Mouse (Mus musculus): ENCODE measurements around the gene Cpeb3. TPM values are rescaled to one million over a fixed set of nuclear protein-coding genes. Genes with fewer than 3 reads are reported as not detected.
"Not testable (repeated sequence)": the region's sequence is repeated elsewhere in the genome, so short reads cannot be mapped to it uniquely, and the experiment has no call there.

Cpeb3 gene
- polyA plus RNA-seq, 1 experiment = 0.21 TPM

DNA sequence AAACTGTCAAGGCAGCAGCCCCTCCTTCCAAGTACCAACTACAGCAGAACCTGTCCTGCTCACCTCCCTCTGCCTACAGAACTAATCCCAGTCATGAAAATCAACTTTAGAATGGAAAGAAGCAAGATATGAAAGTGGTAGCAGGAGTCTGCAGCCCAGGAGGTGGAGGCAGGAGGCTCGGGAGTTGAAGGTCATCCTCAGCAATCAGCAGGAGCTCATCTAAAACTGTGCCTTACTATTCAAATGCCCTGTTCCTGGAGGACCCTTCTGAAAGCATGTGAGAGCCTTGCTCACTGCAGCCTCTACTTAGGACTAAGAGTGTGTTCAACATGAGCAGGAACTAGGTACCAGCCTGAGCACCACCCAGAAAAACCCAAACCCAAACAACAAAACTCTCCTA lies 36.3 kb downstream of the Cpeb3 start:
- Histone ChIP-seq H3K4me1 (peaks cover 23% of the 10 kb centered on the region), H3K9me3 (0 out of 2 replicates have a peak, but pooled peaks cover 3% of the 10 kb centered on the region), H3K27me3 (replicated peaks) (peaks cover 72% of the 10 kb centered on the region), H3K4me3 (replicated peaks) (no peak overlapping the region), H3K36me3 (replicated peaks; ENCODE audit: low read length) (no peaks in the 10 kb centered on the region)
- no peak for TF ChIP-seq FLI1 (IDR thresholded peaks at IDR 0.05; ENCODE audit: low read length)
- no peak for TF ChIP-seq GATA1 (IDR thresholded peaks at IDR 0.05; ENCODE audit: borderline replicate concordance, low read length)

DNA sequence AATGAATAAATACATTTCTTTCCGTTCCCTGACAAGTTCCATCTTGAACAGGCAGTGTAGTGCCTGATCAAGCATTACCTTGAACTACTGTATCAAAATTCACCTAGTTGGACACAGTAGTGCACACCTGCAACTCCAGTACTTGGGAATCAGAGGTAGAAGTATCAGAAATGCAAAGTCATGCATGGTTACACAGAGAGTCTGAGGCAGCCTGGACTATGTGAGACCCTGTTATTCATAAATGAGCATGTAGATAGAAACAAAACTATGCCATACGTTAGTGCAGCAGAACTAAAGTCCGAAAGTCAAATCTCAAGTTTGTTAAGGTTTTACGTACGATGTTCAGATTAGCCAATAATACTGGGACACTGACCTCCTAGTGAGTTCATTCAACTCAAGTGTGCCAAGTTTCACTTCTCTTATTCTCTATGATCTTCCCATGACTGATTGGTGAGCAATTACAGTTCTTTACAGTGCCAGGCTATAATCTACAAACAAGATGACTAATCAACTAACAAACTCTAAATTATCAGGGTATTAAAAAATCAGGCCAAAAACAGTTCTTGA lies 51.5 kb downstream of the Cpeb3 start:
- Histone ChIP-seq H3K36me3 (replicated peaks; ENCODE audit: low read length) (no peaks in the 10 kb centered on the region), H3K4me3 (replicated peaks) (no peak overlapping the region), H3K4me1 (peaks cover 3% of the 10 kb centered on the region; the same call in 1 of the 2 replicates)

DNA sequence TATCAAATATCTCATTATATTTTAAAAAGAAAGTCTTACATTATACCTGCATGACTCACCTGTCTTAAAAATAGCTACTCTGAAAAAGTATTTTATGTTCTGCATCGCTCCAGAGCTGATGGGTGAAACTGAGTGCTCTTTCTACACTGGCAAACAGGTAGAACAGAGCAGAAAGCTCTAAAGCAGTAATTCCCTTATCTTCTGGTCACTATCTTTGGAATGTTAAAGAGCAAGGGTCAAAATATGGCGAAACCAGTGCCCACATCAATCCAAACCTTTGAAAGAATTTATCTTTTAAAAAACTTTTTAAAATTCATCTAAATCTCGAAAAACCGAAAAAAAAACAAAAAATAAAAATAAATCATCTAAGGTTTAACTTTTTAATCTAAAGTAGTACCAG lies 52.4 kb downstream of the Cpeb3 start:
- no peak overlapping the region for H3K4me3 ChIP-seq (replicated peaks)
- H3K36me3 ChIP-seq (replicated peaks; ENCODE audit: low read length) = no peaks in the 10 kb centered on the region
- H3K4me1 ChIP-seq = peaks cover 3% of the 10 kb centered on the region; the same call in 1 of the 2 replicates
- TF ChIP-seq FLI1 (IDR thresholded peaks at IDR 0.05; ENCODE audit: low read length) (no peak), GATA1 (IDR thresholded peaks at IDR 0.05; ENCODE audit: borderline replicate concordance, low read length) (no peak)
- H3K9me3 ChIP-seq = no peaks in the 10 kb centered on the region
- H3K27me3 ChIP-seq (replicated peaks) = peaks cover 3% of the 10 kb centered on the region

More for the DNA sequence above, 51.5 kb downstream of the Cpeb3 start:
- Histone ChIP-seq H3K27me3 (replicated peaks) (peaks cover 8% of the 10 kb centered on the region), H3K9me3 (no peaks in the 10 kb centered on the region)
- no peak for TF ChIP-seq FLI1 (IDR thresholded peaks at IDR 0.05; ENCODE audit: low read length)

DNA sequence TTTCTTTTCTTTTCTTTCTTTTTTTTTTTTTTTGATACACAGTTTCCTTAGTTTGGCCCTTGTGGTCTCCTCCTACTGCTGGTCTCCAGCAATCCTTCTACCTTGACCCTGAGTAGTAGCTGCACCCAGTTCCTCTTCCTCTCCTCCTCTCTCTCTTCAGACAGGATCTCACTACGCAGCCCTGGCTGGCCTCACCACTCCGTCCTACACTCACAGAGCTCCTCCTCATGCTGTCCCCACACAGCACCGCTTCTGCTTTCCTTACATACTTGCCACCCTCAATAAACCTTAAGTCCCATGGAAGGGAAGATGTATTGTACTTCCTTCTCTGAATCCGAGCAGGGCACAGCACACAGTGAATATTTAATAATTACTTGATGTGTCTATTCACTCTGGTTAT lies 61.3 kb downstream of the Cpeb3 start:
- Histone ChIP-seq H3K36me3 (replicated peaks; ENCODE audit: low read length) (no peaks in the 10 kb centered on the region), H3K4me3 (replicated peaks) (no peak overlapping the region), H3K27me3 (replicated peaks) (peaks cover 9% of the 10 kb centered on the region), H3K9me3 (no peaks in the 10 kb centered on the region), H3K4me1 (no peaks in the 10 kb centered on the region)
- TF ChIP-seq GATA1 (IDR thresholded peaks at IDR 0.05; ENCODE audit: borderline replicate concordance, low read length) (no peak), FLI1 (IDR thresholded peaks at IDR 0.05; ENCODE audit: low read length) (no peak)

DNA sequence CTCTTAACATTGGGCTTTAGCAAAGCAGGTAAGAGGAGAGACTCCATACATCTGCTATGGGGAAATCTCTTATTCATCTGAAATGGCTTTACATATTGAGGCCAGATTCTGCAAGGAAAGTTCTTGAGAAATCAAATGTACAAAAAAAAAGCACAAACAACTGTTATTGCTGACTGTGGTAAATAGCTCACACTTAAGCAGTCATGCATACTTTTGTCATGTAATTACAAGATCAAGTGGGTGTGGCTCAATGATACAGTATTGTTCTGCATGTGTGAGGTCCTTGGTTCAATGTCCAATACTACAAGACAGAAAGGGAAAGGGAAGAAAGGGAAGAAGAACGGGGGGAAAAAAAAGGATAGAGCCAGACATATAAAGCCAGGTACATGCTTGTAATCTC lies 62.6 kb downstream of the Cpeb3 start:
- Histone ChIP-seq H3K27me3 (replicated peaks) (peaks cover 11% of the 10 kb centered on the region), H3K9me3 (no peaks in the 10 kb centered on the region), H3K4me1 (no peaks in the 10 kb centered on the region; the same call in 1 of the 2 replicates), H3K36me3 (replicated peaks; ENCODE audit: low read length) (no peaks in the 10 kb centered on the region), H3K4me3 (replicated peaks) (no peak overlapping the region)
- no peak for TF ChIP-seq FLI1 (IDR thresholded peaks at IDR 0.05; ENCODE audit: low read length)
- no peak for TF ChIP-seq GATA1 (IDR thresholded peaks at IDR 0.05; ENCODE audit: borderline replicate concordance, low read length)

DNA sequence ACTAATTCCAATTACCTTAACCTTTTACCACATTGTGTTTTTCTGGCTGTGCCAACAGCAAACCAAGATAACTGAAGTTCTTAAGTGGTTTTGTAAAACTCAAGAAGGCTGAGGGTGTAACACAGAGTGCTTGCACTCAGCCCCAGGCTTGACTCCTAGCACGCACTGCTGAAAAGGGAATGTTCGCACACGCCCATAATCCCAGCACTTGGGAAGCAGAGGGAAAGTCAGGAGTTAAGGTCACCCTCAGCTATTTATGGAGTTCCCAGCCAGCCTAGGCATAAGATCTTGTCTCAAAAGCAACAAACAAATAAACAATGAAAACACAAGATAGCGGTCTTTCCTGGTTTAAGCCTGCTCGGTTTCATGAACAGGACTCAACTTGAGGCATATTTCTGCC lies 63.0 kb downstream of the Cpeb3 start:
- no peak overlapping the region for H3K4me3 ChIP-seq (replicated peaks)
- no peaks in the 10 kb centered on the region for H3K9me3 ChIP-seq
- peaks cover 14% of the 10 kb centered on the region for H3K27me3 ChIP-seq (replicated peaks)
- no peaks in the 10 kb centered on the region; the same call in 1 of the 2 replicates for H3K4me1 ChIP-seq
- no peak for TF ChIP-seq GATA1 (IDR thresholded peaks at IDR 0.05; ENCODE audit: borderline replicate concordance, low read length)
- TF ChIP-seq FLI1 (IDR thresholded peaks at IDR 0.05; ENCODE audit: low read length) = no peak
- H3K36me3 ChIP-seq (replicated peaks; ENCODE audit: low read length) = no peaks in the 10 kb centered on the region

DNA sequence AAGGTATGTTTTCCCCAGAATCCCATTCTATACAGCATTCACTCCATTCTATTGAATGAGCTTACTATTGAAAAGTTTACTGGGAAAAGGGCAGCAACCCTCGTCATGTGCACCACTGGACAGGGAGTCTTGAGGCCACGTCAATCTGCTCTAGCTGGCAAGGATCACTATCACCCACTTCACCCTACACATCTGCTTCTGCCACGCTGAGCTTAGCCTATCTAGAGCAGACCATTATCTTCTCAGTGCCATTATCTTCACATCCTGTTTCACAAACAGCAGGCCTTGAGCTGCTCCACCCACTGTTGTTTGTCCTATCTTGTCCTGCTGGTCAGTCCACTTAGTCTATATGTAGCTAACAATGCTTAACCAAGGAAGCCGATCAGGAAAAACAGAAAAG lies 66.8 kb downstream of the Cpeb3 start:
- H3K4me1 ChIP-seq = no peaks in the 10 kb centered on the region; the same call in 1 of the 2 replicates
- TF ChIP-seq FLI1 (IDR thresholded peaks at IDR 0.05; ENCODE audit: low read length) (no peak), GATA1 (IDR thresholded peaks at IDR 0.05; ENCODE audit: borderline replicate concordance, low read length) (no peak)

DNA sequence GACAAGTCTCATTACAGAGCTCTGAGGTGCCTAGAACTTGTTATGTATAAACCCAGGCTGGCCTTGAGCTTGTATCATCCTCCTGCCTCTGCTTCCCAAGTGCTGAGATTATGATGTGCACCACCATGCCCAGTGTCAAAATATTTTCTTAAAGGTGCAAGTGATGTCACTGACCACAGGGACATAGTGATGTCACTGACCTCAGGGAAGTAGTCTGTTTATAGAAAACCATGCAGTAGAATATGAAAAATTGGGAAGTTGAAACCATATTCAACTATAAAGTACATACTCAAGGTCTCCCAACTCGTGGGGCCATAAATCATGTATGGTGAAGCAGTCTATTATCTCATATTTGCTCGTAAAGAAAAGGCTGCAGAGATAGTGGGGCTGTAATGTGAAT lies 71.3 kb downstream of the Cpeb3 start:
- Histone ChIP-seq H3K4me3 (replicated peaks) (no peak overlapping the region), H3K27me3 (replicated peaks) (peaks cover 8% of the 10 kb centered on the region), H3K4me1 (no peaks in the 10 kb centered on the region; the same call in 1 of the 2 replicates), H3K9me3 (no peaks in the 10 kb centered on the region), H3K36me3 (replicated peaks; ENCODE audit: low read length) (no peaks in the 10 kb centered on the region)
- TF ChIP-seq GATA1 (IDR thresholded peaks at IDR 0.05; ENCODE audit: borderline replicate concordance, low read length) (no peak), FLI1 (IDR thresholded peaks at IDR 0.05; ENCODE audit: low read length) (no peak)

More for the DNA sequence above, 66.8 kb downstream of the Cpeb3 start:
- Histone ChIP-seq H3K4me3 (replicated peaks) (no peak overlapping the region), H3K9me3 (no peaks in the 10 kb centered on the region), H3K27me3 (replicated peaks) (peaks cover 12% of the 10 kb centered on the region), H3K36me3 (replicated peaks; ENCODE audit: low read length) (no peaks in the 10 kb centered on the region)

DNA sequence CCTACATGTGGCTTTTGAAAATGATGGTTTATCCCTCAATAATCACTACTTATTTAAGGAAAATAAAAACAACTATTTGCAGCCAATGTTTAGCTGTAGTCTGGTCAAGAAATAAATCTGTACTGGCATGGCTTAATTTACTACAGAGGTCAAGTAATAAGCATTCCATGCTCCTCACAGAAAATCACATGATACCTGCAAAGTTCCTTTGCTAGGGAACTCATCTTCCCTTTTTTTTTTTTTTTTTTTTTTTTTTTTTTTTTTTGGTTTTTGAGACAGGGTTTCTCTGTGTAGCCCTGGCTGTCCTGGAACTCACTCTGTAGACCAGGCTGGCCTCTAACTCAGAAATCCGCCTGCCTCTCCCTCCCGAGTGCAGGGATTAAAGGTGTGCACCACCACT lies 72.9 kb downstream of the Cpeb3 start:
- H3K4me3 ChIP-seq (replicated peaks); H3K4me1 ChIP-seq; H3K36me3 ChIP-seq (replicated peaks; ENCODE audit: low read length); H3K27me3 ChIP-seq (replicated peaks); H3K9me3 ChIP-seq: not testable (repeated sequence)

DNA sequence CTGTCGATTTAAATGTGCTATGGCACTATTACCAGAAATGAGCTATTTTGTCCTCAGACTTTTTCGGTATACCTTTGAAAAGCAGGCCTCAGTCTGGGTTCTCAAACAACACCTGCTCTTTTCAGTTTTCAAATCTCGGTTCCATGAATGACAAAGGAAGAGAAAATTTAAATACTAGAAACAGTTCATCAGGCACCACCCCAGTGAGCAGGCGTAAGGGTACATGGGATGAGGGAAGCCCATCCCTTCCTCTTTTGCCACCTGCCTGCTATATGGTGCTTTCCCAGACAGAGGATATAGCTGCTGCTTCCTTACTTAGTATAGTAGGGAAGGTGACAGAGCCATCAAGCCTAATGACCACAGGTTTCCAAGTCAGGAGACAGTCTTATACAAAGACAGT lies 74.7 kb downstream of the Cpeb3 start:
- Histone ChIP-seq H3K27me3 (replicated peaks) (peaks cover 4% of the 10 kb centered on the region), H3K36me3 (replicated peaks; ENCODE audit: low read length) (no peaks in the 10 kb centered on the region), H3K4me3 (replicated peaks) (no peak overlapping the region), H3K9me3 (no peaks in the 10 kb centered on the region), H3K4me1 (no peaks in the 10 kb centered on the region)
- no peak for TF ChIP-seq GATA1 (IDR thresholded peaks at IDR 0.05; ENCODE audit: borderline replicate concordance, low read length)
- no peak for TF ChIP-seq FLI1 (IDR thresholded peaks at IDR 0.05; ENCODE audit: low read length)

DNA sequence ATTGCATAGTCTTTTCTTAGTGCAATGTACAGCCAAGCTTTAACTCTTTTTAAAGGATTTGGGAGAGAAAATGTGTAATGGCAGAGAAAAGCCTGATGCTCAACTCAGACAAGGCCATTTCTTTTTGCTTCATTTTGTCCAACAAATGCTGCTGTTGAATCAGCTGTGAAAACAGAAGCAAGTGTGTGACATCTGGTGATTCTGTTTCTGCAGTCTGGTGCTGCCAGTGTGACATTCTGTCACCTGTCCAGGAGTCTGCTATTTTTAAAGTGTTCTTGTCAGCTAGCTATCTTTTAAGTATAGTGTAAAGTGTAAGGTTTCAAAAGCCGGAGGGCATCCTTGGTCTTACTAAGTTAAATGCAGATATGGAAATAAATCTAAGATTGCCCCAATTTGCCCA lies 76.7 kb downstream of the Cpeb3 start:
- no peak for TF ChIP-seq GATA1 (IDR thresholded peaks at IDR 0.05; ENCODE audit: borderline replicate concordance, low read length)
- TF ChIP-seq FLI1 (IDR thresholded peaks at IDR 0.05; ENCODE audit: low read length) = no peak
- Histone ChIP-seq H3K4me1 (no peaks in the 10 kb centered on the region), H3K9me3 (no peaks in the 10 kb centered on the region), H3K4me3 (replicated peaks) (no peak overlapping the region), H3K36me3 (replicated peaks; ENCODE audit: low read length) (no peaks in the 10 kb centered on the region), H3K27me3 (replicated peaks) (peaks cover 4% of the 10 kb centered on the region)
